Mouse (Mus musculus) urinary bladder, postnatal 10 days (tissue): ENCODE results near the gene Ppt1.
"Not testable (repeated sequence)": the region's sequence is repeated elsewhere in the genome, so short reads cannot be mapped to it uniquely, and the experiment has no call there.

Experiments
- DNase-seq: peaks from one replicate; pipeline ENCODE4 v3.0.0; 2022; ENCODE audit warnings: low spot score

Ppt1 gene

GRCm38 (mm10) chr4:122835530-122836402 is at the start of gene Ppt1:
Ppt1 (plus strand) TSS chr4:122836242.
- peak; percentile 32 for DNase-seq

- no peak for DNase-seq
These were observed 46.5 kb upstream of the Ppt1 start for GRCm38 (mm10) chr4:122789335-122790089.

- peak; percentile 23 for DNase-seq
These were observed 27.9 kb upstream of the Ppt1 start for GRCm38 (mm10) chr4:122808108-122808507.

DNA sequence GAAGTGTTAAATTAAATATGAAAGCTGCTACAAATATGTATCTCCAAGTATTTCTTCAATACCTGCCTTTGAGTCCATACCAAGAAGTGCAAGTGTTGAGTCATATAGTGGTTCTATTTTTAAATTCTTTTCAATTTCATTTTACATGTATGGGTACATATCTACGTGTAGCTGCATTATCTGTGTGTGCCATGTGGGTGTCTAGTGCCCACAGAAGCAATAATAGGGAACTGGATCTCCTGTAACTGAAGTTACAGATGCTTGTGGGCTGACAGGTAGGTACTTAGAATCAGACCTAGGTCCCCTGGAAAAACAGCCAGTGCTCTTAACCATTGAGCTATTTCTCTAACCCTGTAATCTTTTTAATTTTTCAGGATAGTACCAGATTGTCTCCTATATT is 24.9 kb upstream of the Ppt1 start:
- no peak for DNase-seq

- no peak for DNase-seq
These were observed 24.2 kb upstream of the Ppt1 start for GRCm38 (mm10) chr4:122811824-122812223.

DNA sequence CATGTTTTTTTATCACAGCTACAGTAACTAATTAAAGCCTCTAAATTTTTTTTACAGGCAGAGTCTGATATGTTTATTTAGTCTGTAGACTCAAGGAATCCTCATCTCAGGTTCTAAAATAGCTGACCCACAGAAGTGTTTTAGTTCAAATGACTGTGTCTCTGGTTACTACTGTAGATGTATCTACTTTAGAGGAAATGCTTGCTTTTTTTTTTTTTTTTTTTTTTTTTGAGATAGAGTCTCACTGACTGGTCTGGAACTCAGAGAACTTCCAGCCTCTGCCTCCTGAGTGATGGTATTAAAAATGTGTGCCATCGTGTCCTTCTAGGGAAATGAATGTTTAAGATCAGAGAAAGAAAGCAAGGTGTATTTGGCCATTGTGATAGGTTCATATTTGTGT is 19.8 kb upstream of the Ppt1 start:
- no peak for DNase-seq

GRCm38 (mm10) chr4:122820941-122821340 is 15.1 kb upstream of the Ppt1 start:
- DNase-seq, result not testable (repeated sequence)

- DNase-seq, result no peak
These were observed 8.4 kb upstream of the Ppt1 start for GRCm38 (mm10) chr4:122827651-122828050.

DNA sequence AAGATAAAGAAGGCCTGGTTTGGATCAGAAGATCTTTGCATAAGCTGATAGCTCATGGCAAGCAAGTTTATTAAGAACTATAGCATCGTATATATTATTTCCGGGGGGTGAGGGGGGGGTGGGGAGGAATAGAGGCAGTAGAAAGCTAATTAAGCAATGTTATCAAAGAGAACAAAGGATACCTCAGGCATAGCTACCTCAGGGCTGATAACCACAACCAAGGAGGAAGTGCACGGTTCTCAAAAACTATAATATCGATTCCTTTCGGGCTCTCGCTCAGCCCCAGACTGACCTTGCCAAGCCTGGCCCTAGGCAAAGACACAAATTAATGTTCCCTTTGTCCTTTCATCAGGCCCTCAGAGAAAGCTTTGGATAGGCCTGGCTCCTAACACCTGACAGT is 6.7 kb upstream of the Ppt1 start:
- DNase-seq, result no peak

- no peak for DNase-seq
These were observed 4.2 kb upstream of the Ppt1 start for GRCm38 (mm10) chr4:122831888-122832287.

GRCm38 (mm10) chr4:122836403-122836775 is 347 bp downstream of the Ppt1 start:
- no peak for DNase-seq

DNA sequence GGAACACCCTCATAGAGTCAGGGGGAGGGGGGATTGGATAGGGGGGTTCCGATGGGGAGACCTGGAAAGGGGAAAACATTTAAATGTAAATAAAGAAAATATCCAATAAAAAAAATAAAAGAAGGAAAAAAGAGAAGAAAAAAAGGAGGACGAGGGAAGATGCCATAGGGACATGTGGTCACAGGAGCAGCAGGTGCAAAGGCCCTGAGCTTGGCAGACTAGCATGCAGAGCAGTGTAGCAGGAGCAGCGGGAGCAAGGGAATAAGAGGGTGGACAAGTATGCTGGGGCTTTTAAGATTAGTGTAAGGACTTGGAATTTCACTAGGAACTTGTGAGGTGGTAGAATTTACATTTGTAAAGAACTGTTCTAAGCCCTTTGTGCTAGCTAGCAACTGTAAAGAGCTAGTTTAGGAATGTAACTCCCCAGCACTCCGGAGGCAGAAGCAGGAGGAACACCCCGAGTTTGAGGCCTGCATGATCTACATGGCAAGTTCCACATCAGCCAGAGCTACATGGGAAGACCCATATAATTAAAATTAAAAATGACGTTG is 1.2 kb downstream of the Ppt1 start:
- no peak for DNase-seq

DNA sequence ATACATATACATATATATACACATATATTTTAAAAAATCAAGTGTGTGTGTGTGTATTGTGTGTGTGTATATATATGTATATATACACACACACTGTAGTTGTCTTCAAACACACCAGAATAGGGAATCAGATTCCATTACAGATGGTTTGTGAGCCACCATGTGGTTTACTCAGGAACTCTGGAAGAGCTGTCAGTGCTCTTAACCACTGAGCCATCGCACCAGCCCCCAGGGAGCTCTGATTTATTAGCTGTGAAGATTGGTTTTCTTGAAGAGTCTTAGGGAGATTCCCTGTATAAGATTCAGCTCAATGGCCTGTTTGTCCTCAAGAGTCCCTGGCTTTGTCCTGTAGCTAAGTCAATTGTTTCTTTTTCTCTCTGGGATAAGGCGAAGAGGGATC is 2.0 kb downstream of the Ppt1 start:
- DNase-seq, result no peak

DNA sequence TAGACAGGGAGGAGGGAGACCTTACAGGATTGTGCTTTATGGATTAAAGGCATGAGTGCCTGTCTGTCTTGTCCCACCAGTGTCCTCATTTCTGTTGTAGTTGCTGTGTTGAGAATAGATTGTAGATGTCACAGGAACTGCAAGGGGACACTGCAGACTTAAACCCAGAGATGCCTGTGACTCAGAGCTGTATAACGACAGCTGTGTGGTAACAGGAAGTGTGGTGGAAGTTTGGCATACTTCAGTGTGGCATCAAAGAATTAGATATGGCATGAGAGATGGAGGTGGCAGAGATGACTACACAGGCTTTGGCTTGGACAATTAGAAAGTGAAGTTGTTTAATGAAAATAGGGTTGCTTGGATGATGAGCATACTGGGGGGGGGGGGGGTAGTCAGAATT is 2.4 kb downstream of the Ppt1 start:
- no peak for DNase-seq

GRCm38 (mm10) chr4:122848150-122848621 is 12.1 kb downstream of the Ppt1 start:
- no peak for DNase-seq

DNA sequence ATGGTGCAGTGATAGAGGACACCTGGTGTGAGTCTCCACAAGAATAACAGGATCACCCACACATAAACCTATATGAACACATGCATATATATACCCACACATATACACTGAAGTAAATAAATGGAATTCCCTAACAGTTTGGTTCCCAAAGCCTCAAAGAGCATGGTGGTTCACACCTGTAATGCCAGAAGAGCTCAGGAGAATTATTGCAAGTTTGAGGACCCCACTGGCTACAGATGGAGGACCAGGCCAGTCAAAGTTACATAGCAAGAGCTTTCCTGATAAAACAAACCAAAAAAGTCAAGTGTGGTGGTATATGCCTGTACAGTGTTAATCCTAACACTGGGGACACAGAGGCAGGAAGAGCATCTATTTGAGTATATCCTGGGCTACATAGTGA is 15.5 kb downstream of the Ppt1 start:
- DNase-seq, result no peak

DNA sequence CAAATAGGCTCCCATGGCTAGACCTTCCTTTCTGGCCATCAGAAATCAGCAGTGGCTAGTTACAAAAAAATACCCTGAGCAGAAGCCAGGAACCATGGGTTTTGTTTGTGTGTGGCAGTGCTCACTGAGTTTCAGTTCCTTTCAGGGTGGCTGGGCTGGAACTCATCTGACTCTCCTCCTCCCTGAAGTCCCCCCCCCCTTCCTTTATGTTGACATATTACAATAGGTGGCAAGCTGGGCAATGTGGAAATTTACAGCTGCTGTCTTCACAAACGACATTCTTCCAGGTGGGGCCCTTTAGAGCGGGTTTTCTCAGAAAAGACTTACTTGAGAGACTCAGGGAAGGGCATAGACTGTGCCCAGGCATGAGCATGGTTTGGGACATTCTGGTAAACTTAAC is 17.6 kb downstream of the Ppt1 start:
- no peak for DNase-seq

GRCm38 (mm10) chr4:122854770-122855169 is 18.7 kb downstream of the Ppt1 start:
- no peak for DNase-seq

- DNase-seq, result no peak
These were observed 21.9 kb downstream of the Ppt1 start for GRCm38 (mm10) chr4:122857909-122858308.

- no peak for DNase-seq
These were observed 23.1 kb downstream of the Ppt1 start for GRCm38 (mm10) chr4:122859096-122859674.

DNA sequence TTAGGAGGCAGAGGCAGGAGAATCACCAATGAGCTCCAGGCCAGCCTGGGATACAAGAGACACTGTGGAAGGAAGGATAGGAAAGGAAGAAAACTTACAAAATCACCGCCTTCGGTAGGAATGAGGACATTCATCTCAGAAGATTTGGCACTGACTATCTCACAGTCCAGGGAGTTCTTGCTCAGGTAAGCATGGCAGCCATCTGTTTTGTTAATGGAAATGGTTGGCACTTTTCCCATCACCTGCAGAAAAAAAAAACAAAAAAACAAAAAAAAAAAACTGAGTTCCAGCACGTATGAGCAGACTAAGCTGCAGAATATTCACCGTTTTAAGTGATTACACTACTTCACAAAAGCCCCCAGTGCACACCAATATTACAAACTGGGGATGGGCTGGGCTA is 25.8 kb downstream of the Ppt1 start:
- DNase-seq, result no peak

- DNase-seq, result no peak
These were observed 32.0 kb downstream of the Ppt1 start for GRCm38 (mm10) chr4:122868041-122868440.

DNA sequence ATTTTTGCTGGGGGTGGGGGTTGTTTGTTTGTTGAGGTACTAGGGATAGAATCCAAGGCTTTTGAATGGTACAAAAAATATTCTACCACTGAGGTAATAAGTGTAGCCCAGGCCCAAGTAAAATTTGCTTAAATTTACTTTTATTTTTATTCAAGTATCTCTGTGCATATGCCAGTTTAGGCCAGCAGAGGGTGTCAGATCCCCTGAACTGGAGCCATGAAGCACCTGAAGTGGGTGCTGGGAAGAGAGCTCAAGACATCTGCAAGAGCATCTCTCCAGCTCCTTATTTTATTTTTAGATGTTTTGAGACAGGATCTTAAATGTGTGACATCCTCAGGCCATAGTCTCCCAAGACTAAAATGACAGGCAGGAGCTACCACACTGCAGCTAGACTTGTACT is 34.0 kb downstream of the Ppt1 start:
- no peak for DNase-seq
